Mouse (Mus musculus) bone marrow, adult 2 months (tissue): ENCODE data around the gene Dupd1.

Experiments
- CTCF ChIP-seq: fragments of 200-500 bp; IDR thresholded peaks from 2 replicates; pipeline ENCODE4 v1.5.1; 2011; ENCODE audit warnings: low read length, control low read depth; ENCODE audit not compliant: control insufficient read depth, insufficient read depth
- POLR2A ChIP-seq: fragments of 200-500 bp; IDR thresholded peaks from 2 replicates; pipeline ENCODE4 v1.6.1; 2011; ENCODE audit warnings: low read depth, mild to moderate bottlenecking, control low read depth, low read length, borderline replicate concordance; ENCODE audit not compliant: control insufficient read depth

- TF ChIP-seq CTCF (no peak), POLR2A (no peak; the same call in 1 of the 2 replicates)
Measured at GRCm38 (mm10) chr14:21750881-21751542, 36.6 kb upstream of the Dupd1 start, which contains the start of gene Dusp13.
